In genomic region chr17:27610679-27611518, GRCm38 (mm10) we compare ENCODE assay signal across 11 mouse cellular contexts. TPM values are rescaled to one million over a fixed set of nuclear protein-coding genes. Genes with fewer than 3 reads are reported as not detected.
DNase-seq lines count a peak whose midpoint lies in the region; ATAC-seq and TF ChIP-seq lines count a peak whose summit lies in the region.
"Had no signal": no experiment of that assay in that cellular context is flagged by ENCODE, and none has a peak within 500 bp of the region (broad histone marks: within the 10 kb centered on the region; RNA-seq: fewer than 3 reads in every experiment).

No protein-coding gene starts in this region.

- peaks cover 61% of the 10 kb centered on the region for H3K4me1 ChIP-seq in heart, embryonic 16.5 days (ENCODE audit: control insufficient read depth, insufficient read depth, low read length)
- peaks cover 24% of the 10 kb centered on the region for H3K4me1 ChIP-seq in cortical plate, adult 2 months (ENCODE audit: control insufficient read depth, insufficient read depth, low read length)

- no peak for ATAC-seq in heart, embryonic 16.5 days (replicated peaks; ENCODE audit: extremely low read depth, insufficient read depth, low FRiP score)
- peak; percentile 68 for ATAC-seq in megakaryocyte progenitor cell, adult 5-6 weeks (replicated peaks; ENCODE audit: poor library complexity)

- no peak overlapping the region for H3K4me3 ChIP-seq in heart, embryonic 16.5 days (ENCODE audit: low read length)
- H3K4me3 ChIP-seq in cortical plate, adult 2 months (ENCODE audit: insufficient read depth, low read length) = no peak overlapping the region
- H3K4me3 ChIP-seq: neural tube, embryonic 12.5 days had no signal

- TF ChIP-seq POLR2A in cortical plate, adult 2 months (IDR thresholded peaks at IDR 0.05; ENCODE audit: extremely low read depth, insufficient read depth, low read length) = peak; percentile 57; the same call in 1 of the 2 replicates

- H3K9me3 ChIP-seq in heart, embryonic 16.5 days (replicated peaks; ENCODE audit: control insufficient read depth, low read length) = no peaks in the 10 kb centered on the region
- H3K9me3 ChIP-seq: neural tube, embryonic 12.5 days had no signal

- TF ChIP-seq CTCF in cortical plate, adult 2 months (IDR thresholded peaks at IDR 0.05; ENCODE audit: extremely low read depth, insufficient read depth, low read length) = no peak

- H3K4me2 ChIP-seq in heart, embryonic 16.5 days (ENCODE audit: low read depth, low read length) = peak overlapping the region; percentile 6
- H3K4me2 ChIP-seq: neural tube, embryonic 12.5 days had no signal

- no peaks in the 10 kb centered on the region for H3K36me3 ChIP-seq in heart, embryonic 16.5 days (ENCODE audit: control insufficient read depth, insufficient read depth)

- 44% methylated on average over 10 of the region's 10 CpGs for WGBS in heart, embryonic 16.5 days

- H3K9ac ChIP-seq in heart, embryonic 16.5 days (ENCODE audit: low read length) = 0 out of 2 replicates have a peak overlapping the region, but pooled peaks have one; percentile 0
- H3K9ac ChIP-seq: neural tube, embryonic 12.5 days had no signal

- H3K27ac ChIP-seq in heart, embryonic 16.5 days (ENCODE audit: low read length) = peak overlapping the region; percentile 57
- peak overlapping the region; percentile 62 for H3K27ac ChIP-seq in cortical plate, adult 2 months (ENCODE audit: insufficient read depth, low read length)
- H3K27ac ChIP-seq: neural tube, embryonic 12.5 days had no signal

- DNase-seq in heart, adult 8-10 months (ENCODE audit: low spot score) = no peak
- DNase-seq in frontal cortex, postnatal 36 days (ENCODE audit: low spot score in 2 of 2) = peak; percentile 65 to 91
- no peak for DNase-seq in adipocyte (ENCODE audit: low spot score)
- DNase-seq in urinary bladder, postnatal 14 days (ENCODE audit: low spot score) = no peak

- H3K27me3 ChIP-seq in heart, embryonic 16.5 days (ENCODE audit: control insufficient read depth, insufficient read depth, low read length) = no peaks in the 10 kb centered on the region
- H3K27me3 ChIP-seq: neural tube, embryonic 12.5 days had no signal

RNA-seq across cellular contexts. Expression of gene Nudt3, which starts 12.4 kb away (rescaled TPM):
- 162 and 176 TPM in 2 replicates for polyA plus RNA-seq in heart, embryonic 16.5 days (2015; fragmentation: Nextera tagmentation; extraction: Ambion mirVana)
- 100 to 1,000 TPM; 349 to 367 (median 360) TPM for total RNA-seq in heart, adult 8-10 months (2022)
- polyA plus RNA-seq in cortical plate, adult 2 months (2012; rRNA removed) = 371 and 398 TPM in 2 replicates
- 70.9 and 74.6 TPM in 2 replicates for total RNA-seq in megakaryocyte progenitor cell, adult 5-6 weeks (2015)
- 171 and 186 TPM in 2 replicates for total RNA-seq in megakaryocyte progenitor cell, adult 5-6 weeks (2017)

RNA-seq across cellular contexts. Expression of gene RPS10-NUDT3, which starts 24.1 kb away (rescaled TPM):
- polyA plus RNA-seq in heart, embryonic 16.5 days (2015; fragmentation: Nextera tagmentation; extraction: Ambion mirVana) = not detected in 2 replicates
- total RNA-seq in heart, adult 8-10 months (2022) = under 1 TPM in 1 of 4 experiments, not detected in 3; 0.98 TPM
- polyA plus RNA-seq in cortical plate, adult 2 months (2012; rRNA removed) = 0.15 and 0.47 TPM in 2 replicates
- total RNA-seq in megakaryocyte progenitor cell, adult 5-6 weeks (2015) = not detected in 2 replicates
- not detected in 2 replicates for total RNA-seq in megakaryocyte progenitor cell, adult 5-6 weeks (2017)
- polyA plus RNA-seq: kidney, embryonic 14.5 days; lung, embryonic 16.5 days; neural tube, embryonic 12.5 days; testis, adult 2 months had no signal

RNA-seq across cellular contexts. Expression of gene Rps10, which starts 25.6 kb away (rescaled TPM):
- 511 and 514 TPM in 2 replicates for polyA plus RNA-seq in heart, embryonic 16.5 days (2015; fragmentation: Nextera tagmentation; extraction: Ambion mirVana)
- 100 to 1,000 TPM; 481 to 609 (median 561) TPM for total RNA-seq in heart, adult 8-10 months (2022)
- polyA plus RNA-seq in cortical plate, adult 2 months (2012; rRNA removed) = 525 and 561 TPM in 2 replicates
- 2,101 and 2,175 TPM in 2 replicates for total RNA-seq in megakaryocyte progenitor cell, adult 5-6 weeks (2015)
- 2,717 and 3,085 TPM in 2 replicates for total RNA-seq in megakaryocyte progenitor cell, adult 5-6 weeks (2017)

RNA-seq across cellular contexts. Expression of gene Pacsin1, which starts 44.4 kb away (rescaled TPM):
- polyA plus RNA-seq in heart, embryonic 16.5 days (2015; fragmentation: Nextera tagmentation; extraction: Ambion mirVana) = 0.55 and 0.76 TPM in 2 replicates
- total RNA-seq in heart, adult 8-10 months (2022) = under 1 TPM; 0.09 to 0.85 (median 0.39) TPM
- polyA plus RNA-seq in cortical plate, adult 2 months (2012; rRNA removed) = 254 and 258 TPM in 2 replicates
- not detected in 2 replicates for total RNA-seq in megakaryocyte progenitor cell, adult 5-6 weeks (2015)
- total RNA-seq in megakaryocyte progenitor cell, adult 5-6 weeks (2017) = 0.47 TPM in 1 of 2 replicates, not detected in the other

RNA-seq across cellular contexts. Expression of gene AI413582, which starts 45.3 kb away (rescaled TPM):
- 22.2 and 22.6 TPM in 2 replicates for polyA plus RNA-seq in heart, embryonic 16.5 days (2015; fragmentation: Nextera tagmentation; extraction: Ambion mirVana)
- 10 to 100 TPM in 2 of 4 experiments, 1 to 10 TPM in 2; 6.4 to 10.3 (median 9.9) TPM for total RNA-seq in heart, adult 8-10 months (2022)
- 109 and 112 TPM in 2 replicates for polyA plus RNA-seq in cortical plate, adult 2 months (2012; rRNA removed)
- 31.0 and 31.6 TPM in 2 replicates for total RNA-seq in megakaryocyte progenitor cell, adult 5-6 weeks (2015)
- 32.3 and 46.0 TPM in 2 replicates for total RNA-seq in megakaryocyte progenitor cell, adult 5-6 weeks (2017)

Comparison
In these comparisons a context has a peak if more than half of its experiments do, and no peak if none do; other contexts are left out.
1. DNase-seq: peak in frontal cortex, postnatal 36 days (2 of 2); none in heart, adult 8-10 months (single experiment), adipocyte (single experiment) and urinary bladder, postnatal 14 days (single experiment).